Mouse (Mus musculus) kidney, postnatal 25 days (tissue): ENCODE results near the gene Gm4305.
"Not testable (repeated sequence)": the region's sequence is repeated elsewhere in the genome, so short reads cannot be mapped to it uniquely, and the experiment has no call there.

Source experiments
- DNase-seq, 2 experiments: peaks; one replicate each; pipeline ENCODE4 v3.0.0; 2021; ENCODE audit warnings: mixed read lengths in 2 of 2

Gene Gm4305

GRCm38 (mm10) chr10:100350793-100351192, at the start of gene Gm4305:
Gene Gm4305 (plus strand): TSS chr10:100351093.
- not testable (repeated sequence) for DNase-seq

- not testable (repeated sequence) for DNase-seq
Measured at GRCm38 (mm10) chr10:100335376-100335775, 15.5 kb upstream of the Gm4305 start, which contains the start of gene Gm4301. Gene Gm4301 (plus strand): TSS chr10:100335676.

GRCm38 (mm10) chr10:100340536-100340935, 10.4 kb upstream of the Gm4305 start, which contains the start of gene Gm4302:
Gene Gm4302 (plus strand): TSS chr10:100340836.
- not testable (repeated sequence) for DNase-seq

- not testable (repeated sequence) for DNase-seq
Measured at GRCm38 (mm10) chr10:100345672-100346071, 5.2 kb upstream of the Gm4305 start, which contains the start of gene Gm4303. Gene Gm4303 (plus strand): TSS chr10:100345972.

GRCm38 (mm10) chr10:100356841-100357240, 5.9 kb downstream of the Gm4305 start:
- DNase-seq: peak; percentile 5 to 43

GRCm38 (mm10) chr10:100361038-100361437, 10.1 kb downstream of the Gm4305 start, which contains the start of gene Gm4307:
Gene Gm4307 (plus strand): TSS chr10:100361338.
- not testable (repeated sequence) for DNase-seq

- not testable (repeated sequence) for DNase-seq
Measured at GRCm38 (mm10) chr10:100382460-100382859, 31.6 kb downstream of the Gm4305 start, which contains the start of gene Gm4312. Gene Gm4312 (minus strand): TSS chr10:100382560.
